Mouse (Mus musculus) CH12.LX (cell line): ENCODE data around the gene Gng4. TPM values are rescaled to one million over a fixed set of nuclear protein-coding genes. Genes with fewer than 3 reads are reported as not detected.

Experiments used
- DNase-seq: peaks from one replicate; pipeline ENCODE4 v3.0.0-alpha.2; 2013; ENCODE audit errors: extremely low read depth
- H3K27ac ChIP-seq: 2 replicates; pipeline ENCODE4 v1.5.1; 2012; ENCODE audit warnings: low read depth, mild to moderate bottlenecking, control low read depth, moderate library complexity; ENCODE audit not compliant: insufficient read depth
- H3K27me3 ChIP-seq: replicated peaks from 2 replicates; pipeline ENCODE3; 2012; ENCODE audit warnings: inconsistent platforms
- H3K36me3 ChIP-seq, 2 experiments: replicated peaks in 1 of 2; 2 replicates each; pipeline versions ENCODE3 to v1.6.1; 2012; ENCODE audit warnings: inconsistent platforms in 1 of 2, low read length in 1 of 2, mild to moderate bottlenecking in 1 of 2, mixed read lengths in 1 of 2, moderate library complexity in 1 of 2; ENCODE audit not compliant: control insufficient read depth in 1 of 2, insufficient read depth in 1 of 2
- H3K4me1 ChIP-seq, 2 experiments: 2 replicates each; pipeline ENCODE4 v1.6.1; 2012; ENCODE audit warnings: inconsistent platforms in 1 of 2, moderate library complexity in 1 of 2; ENCODE audit not compliant: insufficient read depth in 2 of 2, control insufficient read depth in 1 of 2
- H3K4me2 ChIP-seq: 2 replicates; pipeline ENCODE4 v1.6.1; 2012; ENCODE audit warnings: low read depth, mild to moderate bottlenecking, control low read depth; ENCODE audit not compliant: poor library complexity, insufficient read depth, severe bottlenecking
- H3K4me3 ChIP-seq, 3 experiments: fragments of 150-350 bp in 1 of 3; sonication (generic) in 1 of 3; replicated peaks in 1 of 3; 2 replicates each; pipeline versions ENCODE3 to v1.5.1; 2011 to 2012; ENCODE audit warnings: low read depth in 2 of 3, low read length in 2 of 3, mild to moderate bottlenecking in 2 of 3, moderate library complexity in 2 of 3, control low read depth in 1 of 3, improper control_type of control experiment in 1 of 3, inconsistent platforms in 1 of 3, mixed read lengths in 1 of 3; ENCODE audit not compliant: poor library complexity in 1 of 3
- H3K79me2 ChIP-seq: replicated peaks from 2 replicates; pipeline ENCODE4 v1.6.1; 2012; ENCODE audit warnings: mild to moderate bottlenecking, moderate library complexity; ENCODE audit not compliant: control insufficient read depth, poor library complexity, insufficient read depth, severe bottlenecking; ENCODE audit errors: extremely low read depth
- H3K9ac ChIP-seq: 2 replicates; pipeline ENCODE4 v1.6.1; 2012; ENCODE audit warnings: low read depth, mild to moderate bottlenecking, control low read depth, moderate library complexity; ENCODE audit not compliant: insufficient read depth
- H3K9me3 ChIP-seq: replicated peaks from 2 replicates; pipeline ENCODE3; 2012; ENCODE audit warnings: low read length, inconsistent platforms, mixed read lengths
- BHLHE40 ChIP-seq: IDR thresholded peaks from 2 replicates; pipeline ENCODE4 v1.6.1; 2011; ENCODE audit warnings: mild to moderate bottlenecking, low read depth, low read length, improper control_type of control experiment
- CHD1 ChIP-seq: IDR thresholded peaks from 2 replicates; pipeline ENCODE4 v1.6.1; 2012; ENCODE audit warnings: low read depth, low read length, improper control_type of control experiment, inconsistent platforms
- ETS1 ChIP-seq: conservative IDR thresholded peaks from 2 replicates; pipeline ENCODE4 v1.6.1; 2012; ENCODE audit warnings: low read depth, mild to moderate bottlenecking, inconsistent platforms, low read length, improper control_type of control experiment, moderate library complexity
- IRF4 ChIP-seq: IDR thresholded peaks from 2 replicates; pipeline ENCODE4 v1.6.1; 2014; ENCODE audit warnings: low read depth, mild to moderate bottlenecking, inconsistent platforms, low read length, improper control_type of control experiment
- JUN ChIP-seq: IDR thresholded peaks from 2 replicates; pipeline ENCODE4 v1.6.1; 2011; ENCODE audit warnings: low read depth, mild to moderate bottlenecking, low read length, improper control_type of control experiment, moderate library complexity; ENCODE audit not compliant: insufficient read depth
- JUND ChIP-seq: conservative IDR thresholded peaks from 2 replicates; pipeline ENCODE4 v1.6.1; 2011; ENCODE audit warnings: low read depth, low read length, improper control_type of control experiment
- MAZ ChIP-seq: IDR thresholded peaks from 2 replicates; pipeline ENCODE4 v1.6.1; 2012; ENCODE audit warnings: low read depth, mild to moderate bottlenecking, inconsistent platforms, low read length, improper control_type of control experiment, moderate library complexity
- MEF2A ChIP-seq: IDR thresholded peaks from 2 replicates; pipeline ENCODE4 v1.6.1; 2014; ENCODE audit warnings: low read depth, mild to moderate bottlenecking, inconsistent platforms, low read length, improper control_type of control experiment, borderline replicate concordance
- POLR2A ChIP-seq: IDR thresholded peaks from 2 replicates; pipeline ENCODE4 v1.6.1; 2011; ENCODE audit warnings: low read depth, mild to moderate bottlenecking, improper control_type of control experiment, low read length
- RAD21 ChIP-seq: IDR thresholded peaks from 2 replicates; pipeline ENCODE4 v1.6.1; 2011; ENCODE audit warnings: low read depth, mild to moderate bottlenecking, low read length, improper control_type of control experiment, moderate library complexity
- RCOR1 ChIP-seq: conservative IDR thresholded peaks from 2 replicates; pipeline ENCODE4 v1.6.1; 2012; ENCODE audit warnings: low read depth, mild to moderate bottlenecking, inconsistent platforms, low read length, improper control_type of control experiment
- SMC3 ChIP-seq: IDR thresholded peaks from 2 replicates; pipeline ENCODE4 v1.6.1; 2011; ENCODE audit warnings: low read depth, low read length, improper control_type of control experiment
- TBP ChIP-seq: conservative IDR thresholded peaks from 2 replicates; pipeline ENCODE4 v1.6.1; 2011; ENCODE audit warnings: low read depth, low read length, improper control_type of control experiment
- TCF12 ChIP-seq: IDR thresholded peaks from 2 replicates; pipeline ENCODE4 v1.6.1; 2014; ENCODE audit warnings: low read depth, mild to moderate bottlenecking, inconsistent platforms, low read length, improper control_type of control experiment
- UBTF ChIP-seq: IDR thresholded peaks from 2 replicates; pipeline ENCODE4 v1.6.1; 2012; ENCODE audit warnings: low read depth, mild to moderate bottlenecking, inconsistent platforms, low read length, improper control_type of control experiment, moderate library complexity
- USF1 ChIP-seq: IDR thresholded peaks from 2 replicates; pipeline ENCODE4 v1.6.1; 2014; ENCODE audit warnings: low read depth, mild to moderate bottlenecking, inconsistent platforms, low read length, improper control_type of control experiment
- USF2 ChIP-seq: conservative IDR thresholded peaks from 2 replicates; pipeline ENCODE4 v1.6.1; 2011; ENCODE audit warnings: low read depth, low read length, improper control_type of control experiment
- ZC3H11A ChIP-seq: IDR thresholded peaks from 2 replicates; pipeline ENCODE4 v1.6.1; 2012; ENCODE audit warnings: low read depth, mild to moderate bottlenecking, inconsistent platforms, low read length, improper control_type of control experiment
- ZKSCAN1 ChIP-seq: IDR thresholded peaks from 2 replicates; pipeline ENCODE4 v1.6.1; 2012; ENCODE audit warnings: low read depth, inconsistent platforms, low read length, improper control_type of control experiment, borderline replicate concordance
- ZMIZ1 ChIP-seq: IDR thresholded peaks from 2 replicates; pipeline ENCODE4 v1.6.1; 2012; ENCODE audit warnings: low read depth, mild to moderate bottlenecking, inconsistent platforms, low read length, improper control_type of control experiment
- ZNF384 ChIP-seq: IDR thresholded peaks from 2 replicates; pipeline ENCODE4 v1.6.1; 2012; ENCODE audit warnings: low read depth, low read length, improper control_type of control experiment, inconsistent platforms
- dilution Hi-C: fragments of 300-500 bp; cut with MboI; formaldehyde crosslinking; loops from 2 replicates; pipeline ENCODE4 v1.14.3; 2020; ENCODE audit warnings: low sequenced_read_pairs; ENCODE audit not compliant: extremely low pct_unique_long_range_greater_than_20kb, extremely low pct_ligation_motif_present
- in situ Hi-C: fragments of 300-500 bp; cut with MboI; formaldehyde crosslinking; loops from 3 replicates; pipeline ENCODE4 v1.14.3; 2019; ENCODE audit warnings: low sequenced_read_pairs, low pct_ligation_motif_present, low pct_unique_long_range_greater_than_20kb, mixed read lengths
- polyA plus RNA-seq: library from polyadenylated mRNA; unstranded; fragments of >175 nt; gene quantifications from 2 replicates; pipeline ENCODE4 v1.2.1, GENCODE M21; 2012; ENCODE audit warnings: low read depth; ENCODE audit not compliant: insufficient read length
- total RNA-seq, 2 experiments: library from RNA; depleted of rRNA; stranded (reverse); fragments of 300-350 nt in 1 of 2; fragments of >200 nt in 1 of 2; gene quantifications; 2 replicates each; pipeline ENCODE4 v1.2.3; 2012 to 2014

The Gng4 gene
- total and polyA plus RNA-seq, 3 experiments = not detected

GRCm38 (mm10) chr13:13780271-13780670 lies 3.6 kb upstream of the Gng4 start:
- Histone ChIP-seq H3K27ac (no peak overlapping the region), H3K4me2 (no peak overlapping the region), H3K9ac (no peak overlapping the region), H3K4me1 (peaks cover 6 to 18% of the 10 kb centered on the region in 2 experiments), H3K27me3 (no peaks in the 10 kb centered on the region), H3K9me3 (peaks cover 4% of the 10 kb centered on the region), H3K36me3 (peaks cover 41 to 75% of the 10 kb centered on the region in 2 experiments), H3K4me3 (no peak overlapping the region), H3K79me2 (no peaks in the 10 kb centered on the region)
- TF ChIP-seq POLR2A = no peak
- no peak for TF ChIP-seq BHLHE40
- TF ChIP-seq ZKSCAN1 = no peak
- no peak for TF ChIP-seq UBTF
- TF ChIP-seq ZC3H11A = no peak
- TF ChIP-seq CHD1 = no peak
- no peak for TF ChIP-seq ZMIZ1
- no peak for TF ChIP-seq ETS1
- no peak for TF ChIP-seq MAZ
- no peak for TF ChIP-seq USF2
- TF ChIP-seq TCF12 = no peak
- no peak for TF ChIP-seq IRF4
- TF ChIP-seq RCOR1 = no peak
- TF ChIP-seq RAD21 = no peak
- TF ChIP-seq MEF2A = no peak
- no peak for TF ChIP-seq SMC3
- no peak for TF ChIP-seq ZNF384
- dilution Hi-C loops (no loop called here), in situ Hi-C loops (no loop called here)
- DNase-seq = no peak

DNA sequence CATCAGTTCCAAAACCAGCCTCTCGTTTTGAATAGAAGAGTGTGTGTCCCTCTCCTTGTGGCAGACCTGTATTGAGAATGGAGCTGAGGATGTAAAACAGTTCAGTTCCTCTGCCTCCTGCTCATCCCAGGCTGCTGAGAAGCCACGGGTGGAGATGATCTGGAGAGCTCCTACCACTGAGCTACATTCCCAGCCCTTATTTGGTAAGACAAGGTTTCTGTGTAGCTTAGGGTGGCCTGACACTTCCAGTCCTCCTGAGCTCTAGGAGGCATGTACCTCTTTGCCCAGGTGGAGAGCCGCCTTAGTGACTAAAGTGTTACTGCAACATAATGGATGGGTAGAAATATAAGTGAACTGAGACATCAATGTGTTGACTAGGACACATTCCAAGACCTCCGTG lies 2.8 kb upstream of the Gng4 start:
- TF ChIP-seq TBP (no peak), JUN (no peak), RCOR1 (no peak), USF1 (no peak), TCF12 (no peak), JUND (no peak)
- Histone ChIP-seq H3K9ac (no peak overlapping the region), H3K4me2 (no peak overlapping the region), H3K27me3 (no peaks in the 10 kb centered on the region), H3K4me3 (no peak overlapping the region), H3K4me1 (peaks cover 4 to 16% of the 10 kb centered on the region in 2 experiments), H3K79me2 (no peaks in the 10 kb centered on the region), H3K9me3 (peaks cover 4% of the 10 kb centered on the region), H3K27ac (no peak overlapping the region), H3K36me3 (peaks cover 36 to 68% of the 10 kb centered on the region in 2 experiments)
- dilution Hi-C loops (no loop called here), in situ Hi-C loops (no loop called here)
- DNase-seq = no peak
